Mouse (Mus musculus): ENCODE data around the gene Prkn.
"Not testable (repeated sequence)": the region's sequence is repeated elsewhere in the genome, so short reads cannot be mapped to it uniquely, and the experiment has no call there.

Gene Prkn

DNA sequence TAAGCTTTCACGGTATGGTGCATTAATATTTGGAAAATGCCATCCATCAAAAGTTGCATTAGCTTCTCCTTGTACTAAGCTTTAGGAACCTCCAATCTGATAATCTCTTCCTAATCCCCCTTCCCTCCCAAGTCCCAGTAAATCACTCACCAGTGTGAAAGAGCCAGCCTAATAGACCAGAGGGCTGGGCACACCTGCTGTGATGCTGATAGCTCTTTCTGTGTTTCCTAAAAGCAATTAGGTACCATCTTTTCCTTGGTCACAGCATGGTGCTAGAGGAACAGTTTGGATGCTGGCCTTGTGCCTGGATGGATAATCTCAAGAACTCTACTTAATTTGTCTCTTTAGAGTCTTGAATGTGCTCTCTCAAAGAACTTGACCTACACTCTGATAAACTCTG is 287.0 kb downstream of the Prkn start:
- no peak for DNase-seq (ENCODE audit: low read depth in 1 of 2, low spot score in 2 of 2)

- DNase-seq (ENCODE audit: low read depth in 1 of 2, low spot score in 2 of 2), result no peak
These were observed 290.7 kb downstream of the Prkn start for GRCm38 (mm10) chr17:11130919-11131318.

GRCm38 (mm10) chr17:11142321-11142720 is 302.1 kb downstream of the Prkn start:
- DNase-seq (ENCODE audit: low read depth in 1 of 2, low spot score in 2 of 2), result no peak

DNA sequence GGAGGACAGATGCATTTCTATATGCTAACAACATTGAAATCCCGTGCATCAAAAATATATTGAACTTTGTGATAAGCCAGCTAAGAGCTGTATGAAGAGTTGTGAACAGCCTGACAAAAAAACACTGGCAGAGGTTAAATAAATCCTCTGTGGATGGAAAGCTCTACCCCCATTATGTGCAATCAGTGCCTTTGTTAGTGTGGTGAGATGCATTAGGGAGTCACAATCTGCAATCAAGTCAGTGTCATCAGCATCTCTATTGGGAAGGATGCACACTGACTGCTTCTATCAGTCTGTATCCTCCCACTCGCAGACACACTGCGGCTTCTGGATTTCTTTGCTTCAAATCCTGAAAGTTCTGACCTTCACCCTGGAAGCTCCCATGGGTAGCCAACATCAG is 315.9 kb downstream of the Prkn start:
- DNase-seq (ENCODE audit: low read depth in 1 of 2, low spot score in 2 of 2), result no peak

DNA sequence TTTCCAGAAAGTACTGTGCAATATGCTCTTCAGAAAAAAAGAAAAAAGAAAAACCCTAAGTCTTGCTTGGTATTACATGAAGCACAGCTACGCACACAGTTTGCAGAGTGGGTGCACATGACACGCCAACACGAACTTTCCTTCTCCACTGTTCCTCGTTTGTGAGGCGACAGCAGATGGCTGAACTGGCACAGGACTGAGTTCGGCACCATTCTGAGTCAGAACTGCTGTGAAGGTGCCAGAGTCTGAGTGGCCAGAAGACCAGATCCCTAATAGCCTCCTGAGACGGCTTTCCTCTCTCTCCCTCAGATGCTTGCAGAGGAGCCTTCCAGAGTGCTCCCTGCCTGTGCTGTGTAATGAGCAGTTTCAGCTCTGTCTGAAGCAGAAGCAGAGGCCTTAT is 317.4 kb downstream of the Prkn start:
- no peak for DNase-seq (ENCODE audit: low read depth in 1 of 2, low spot score in 2 of 2)

DNA sequence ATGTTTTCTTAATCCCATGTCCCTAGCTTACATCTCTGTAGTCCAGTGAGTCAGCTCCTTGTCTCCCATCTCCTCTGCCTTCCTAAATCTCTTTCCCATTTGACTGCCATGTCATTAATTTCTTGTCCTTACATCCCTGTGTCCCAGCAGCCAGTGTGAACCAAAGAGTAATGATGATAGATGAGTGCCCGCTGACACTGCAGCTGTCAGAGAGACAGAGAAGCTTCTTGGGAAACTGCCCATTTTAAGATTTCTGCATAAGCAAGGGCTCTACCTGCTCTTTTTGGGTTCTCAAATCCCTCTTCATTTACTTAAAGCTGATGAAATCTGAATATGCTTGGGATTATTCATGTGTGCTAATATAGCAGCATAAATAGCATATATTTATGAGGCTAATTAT is 321.3 kb downstream of the Prkn start:
- no peak for DNase-seq (ENCODE audit: low read depth in 1 of 2, low spot score in 2 of 2)

DNA sequence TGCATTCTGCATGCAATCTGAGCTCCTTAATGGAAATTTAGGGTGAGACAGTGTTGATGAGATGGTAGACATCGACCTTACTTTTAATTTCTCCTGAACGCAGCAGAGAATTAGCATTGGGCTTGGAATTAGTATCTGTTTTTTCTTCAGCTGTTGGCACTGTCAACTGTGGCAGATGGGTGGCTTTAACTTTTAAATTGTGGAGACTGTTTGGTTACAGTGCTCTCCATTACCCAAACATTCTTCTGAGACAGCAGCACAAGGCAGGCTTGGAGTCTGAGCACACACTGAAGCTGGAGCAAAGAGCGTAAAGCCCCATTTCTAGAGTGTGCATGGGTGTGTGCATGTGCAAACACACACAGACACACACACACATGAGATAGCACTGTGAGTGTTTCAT is 322.6 kb downstream of the Prkn start:
- no peak for DNase-seq (ENCODE audit: low read depth in 1 of 2, low spot score in 2 of 2)

DNA sequence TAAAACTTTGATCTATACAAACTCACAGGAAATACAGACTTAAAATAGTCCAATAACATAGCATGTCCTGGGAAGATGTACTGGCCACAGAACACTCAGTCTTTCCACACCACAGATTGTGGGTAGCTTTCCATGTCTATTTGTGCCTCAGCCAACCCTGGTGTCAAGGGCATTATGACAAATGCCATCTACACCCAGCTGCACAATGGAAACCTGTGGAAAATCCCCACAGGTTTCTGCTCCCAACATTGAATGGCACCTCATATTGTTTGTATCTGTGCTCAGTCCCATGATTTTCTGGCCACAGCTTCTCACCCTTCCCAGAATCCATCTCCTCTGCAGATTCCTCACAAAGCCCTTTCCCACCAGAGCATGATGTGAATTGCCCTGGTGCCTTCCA is 347.2 kb downstream of the Prkn start:
- DNase-seq (ENCODE audit: low read depth in 1 of 2, low spot score in 2 of 2), result no peak

DNA sequence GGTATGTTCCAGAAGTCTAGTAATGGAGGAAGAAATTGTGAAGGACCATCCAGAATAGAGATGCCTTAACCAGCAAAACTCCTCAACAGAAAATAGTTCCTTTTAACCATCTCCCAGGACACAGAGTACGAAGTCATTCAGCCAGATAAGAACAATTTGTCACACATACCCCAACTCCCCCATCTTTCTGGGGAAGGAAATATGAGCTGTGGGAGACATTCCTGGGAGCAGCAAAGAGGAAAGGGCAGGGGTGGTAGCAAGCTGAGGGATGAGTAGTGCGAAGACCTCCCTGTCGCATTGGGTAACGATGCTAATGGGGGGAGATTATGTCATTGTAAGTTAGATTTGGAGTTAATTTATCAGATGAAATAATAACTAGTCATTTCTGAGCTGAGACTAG is 348.3 kb downstream of the Prkn start:
- no peak for DNase-seq (ENCODE audit: low read depth in 1 of 2, low spot score in 2 of 2)

DNA sequence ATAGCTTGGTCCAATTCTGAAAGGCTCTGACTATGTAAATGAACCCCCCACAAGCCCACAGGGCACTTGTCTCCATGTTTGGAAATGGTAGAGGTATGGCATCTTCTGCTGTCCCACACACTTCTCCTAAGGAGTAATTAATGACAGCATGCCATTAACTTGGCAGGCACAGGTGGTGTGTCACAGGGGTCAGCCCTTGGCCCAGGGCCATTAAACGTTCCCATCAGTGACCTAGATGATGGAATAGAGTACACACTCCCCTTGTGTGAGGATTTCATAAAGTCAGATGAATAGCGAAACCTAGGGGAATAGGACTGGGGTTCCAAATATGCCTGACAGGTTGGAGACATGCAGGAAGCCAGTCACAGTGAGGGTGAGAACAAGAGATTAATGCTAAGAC is 350.1 kb downstream of the Prkn start:
- no peak for DNase-seq (ENCODE audit: low read depth in 1 of 2, low spot score in 2 of 2)

DNA sequence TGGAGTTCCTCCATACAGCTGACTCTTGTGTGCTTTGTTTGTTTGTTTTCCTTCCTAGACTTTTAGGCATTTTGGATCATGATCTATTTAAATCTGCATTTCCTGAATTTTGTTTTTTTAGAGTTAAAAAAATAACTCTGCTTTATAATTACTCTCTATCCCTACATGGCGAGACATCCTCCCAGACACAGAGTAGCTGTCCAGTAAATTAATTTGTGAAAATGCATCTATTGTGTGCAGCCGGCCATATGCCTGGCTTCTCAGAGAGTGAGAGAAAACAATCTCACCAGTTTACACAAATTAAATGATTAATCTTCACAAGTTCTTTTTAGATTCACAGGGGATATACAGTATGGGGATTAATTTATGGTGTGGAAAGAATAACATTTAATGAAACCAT is 357.9 kb downstream of the Prkn start:
- DNase-seq (ENCODE audit: low read depth in 1 of 2, low spot score in 2 of 2), result no peak

- DNase-seq (ENCODE audit: low read depth in 1 of 2, low spot score in 2 of 2), result not testable (repeated sequence)
These were observed 368.9 kb downstream of the Prkn start for GRCm38 (mm10) chr17:11209063-11209462.

- DNase-seq (ENCODE audit: low read depth in 1 of 2, low spot score in 2 of 2), result no peak
These were observed 370.8 kb downstream of the Prkn start for GRCm38 (mm10) chr17:11211006-11211405.

GRCm38 (mm10) chr17:11211591-11211990 is 371.4 kb downstream of the Prkn start:
- DNase-seq (ENCODE audit: low read depth in 1 of 2, low spot score in 2 of 2), result no peak

DNA sequence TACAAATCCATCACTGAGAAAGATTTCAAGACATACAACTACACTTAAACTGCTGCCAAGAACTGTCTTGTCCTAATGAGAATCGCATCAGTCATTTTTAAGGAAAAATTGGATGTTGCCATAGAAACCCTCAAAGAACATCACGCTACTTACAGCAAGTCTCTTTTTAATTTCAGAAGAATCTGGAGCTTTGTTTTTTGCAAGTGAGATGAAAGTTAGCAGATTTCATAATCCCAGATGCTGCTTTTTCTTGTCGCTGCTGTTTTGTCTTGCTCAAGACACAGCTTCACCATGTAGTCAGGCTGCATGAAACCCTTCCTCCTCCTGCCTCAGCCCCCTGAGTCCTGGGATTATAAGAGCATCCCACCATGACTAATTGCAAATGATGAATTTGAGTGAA is 373.5 kb downstream of the Prkn start:
- no peak for DNase-seq (ENCODE audit: low read depth in 1 of 2, low spot score in 2 of 2)

DNA sequence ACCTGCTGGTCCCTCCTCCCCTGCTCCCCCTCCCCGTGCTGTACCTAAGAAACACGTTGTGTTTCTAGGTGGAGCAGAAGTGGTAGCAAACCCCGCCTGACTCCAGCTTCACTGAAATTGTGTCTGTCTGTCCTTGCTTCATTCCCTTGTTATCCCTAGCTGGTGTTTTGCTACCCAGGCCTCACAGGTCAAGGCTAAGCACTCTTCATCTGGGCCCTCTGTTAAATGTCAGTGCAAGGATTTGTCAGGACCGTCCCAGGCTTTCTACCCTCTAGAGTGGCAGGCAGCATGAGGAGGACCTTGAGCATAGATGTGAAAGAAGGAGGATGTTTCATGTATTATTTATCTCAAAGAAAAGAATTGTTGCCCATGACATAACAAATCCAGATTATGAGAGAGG is 388.8 kb downstream of the Prkn start:
- DNase-seq (ENCODE audit: low read depth in 1 of 2, low spot score in 2 of 2), result no peak

- no peak for DNase-seq (ENCODE audit: low read depth in 1 of 2, low spot score in 2 of 2)
These were observed 389.2 kb downstream of the Prkn start for GRCm38 (mm10) chr17:11229426-11229825.

DNA sequence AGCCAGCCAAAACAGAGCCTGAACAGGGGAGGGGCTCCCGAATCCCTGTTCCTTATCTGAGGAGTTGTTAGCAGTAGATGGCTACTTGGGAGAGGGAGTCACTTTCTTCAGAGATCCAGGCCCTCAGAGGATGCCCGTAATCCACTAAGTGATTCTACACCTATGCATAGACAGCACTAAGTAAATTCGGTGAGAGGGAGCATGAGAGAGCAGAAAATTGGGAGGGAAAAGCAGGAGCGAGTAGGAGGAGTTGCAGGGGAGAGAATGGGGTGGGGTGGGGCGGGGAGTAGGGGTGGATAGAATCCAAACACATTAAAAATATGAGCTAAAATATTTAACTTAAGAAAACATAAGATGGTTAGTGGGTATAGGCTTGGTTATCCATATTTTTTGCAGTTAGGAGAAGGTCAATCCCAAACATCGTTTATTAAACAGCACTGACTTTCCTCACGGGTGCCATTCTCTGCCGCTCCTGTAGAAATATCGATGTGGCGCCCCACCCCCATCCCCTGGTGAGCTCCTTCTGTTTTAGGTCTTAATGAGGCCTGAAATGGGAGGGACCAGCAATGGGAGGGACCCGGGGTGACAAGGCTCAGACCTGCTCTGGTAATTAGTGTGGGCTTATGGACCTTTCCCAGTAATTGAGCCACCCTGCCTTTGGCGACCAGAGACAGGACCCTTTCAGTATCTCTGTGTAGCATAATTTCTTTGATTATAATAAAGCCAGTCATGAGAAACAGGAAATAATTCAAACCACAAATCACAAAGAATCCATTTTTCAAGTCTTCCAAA is 390.6 kb downstream of the Prkn start:
- DNase-seq (ENCODE audit: low read depth in 1 of 2, low spot score in 2 of 2), result no peak

- no peak for DNase-seq (ENCODE audit: low read depth in 1 of 2, low spot score in 2 of 2)
These were observed 395.1 kb downstream of the Prkn start for GRCm38 (mm10) chr17:11235273-11235672.

GRCm38 (mm10) chr17:11245040-11245439 is 404.9 kb downstream of the Prkn start:
- no peak for DNase-seq (ENCODE audit: low read depth in 1 of 2, low spot score in 2 of 2)

GRCm38 (mm10) chr17:11249216-11249615 is 409.0 kb downstream of the Prkn start:
- no peak for DNase-seq (ENCODE audit: low read depth in 1 of 2, low spot score in 2 of 2)

DNA sequence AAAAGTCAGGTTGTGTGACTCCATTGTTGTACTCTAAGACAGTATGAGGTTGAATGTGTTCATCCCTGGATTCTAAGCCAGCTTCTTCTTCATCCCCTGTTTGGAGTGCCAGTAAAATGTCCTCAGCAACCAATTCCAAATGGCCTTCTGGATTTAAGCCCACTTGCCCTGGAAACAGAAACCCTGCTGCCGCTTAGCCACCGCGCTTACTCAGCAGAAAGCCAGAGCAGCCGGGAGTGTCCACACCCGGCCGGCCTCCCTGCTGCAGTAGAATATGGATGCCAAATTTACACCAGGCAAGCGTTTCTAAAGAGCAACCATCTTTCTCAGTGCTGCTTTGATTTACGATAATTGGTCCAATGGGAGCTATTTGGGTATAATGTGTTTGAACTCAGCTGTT is 420.5 kb downstream of the Prkn start:
- DNase-seq (ENCODE audit: low read depth in 1 of 2, low spot score in 2 of 2), result no peak

GRCm38 (mm10) chr17:11261679-11262078 is 421.5 kb downstream of the Prkn start:
- no peak for DNase-seq (ENCODE audit: low read depth in 1 of 2, low spot score in 2 of 2)

Data from monocyte, adult 2 months (primary cell).